24 mouse cellular contexts compared by ENCODE assay signal in the genomic region with DNA sequence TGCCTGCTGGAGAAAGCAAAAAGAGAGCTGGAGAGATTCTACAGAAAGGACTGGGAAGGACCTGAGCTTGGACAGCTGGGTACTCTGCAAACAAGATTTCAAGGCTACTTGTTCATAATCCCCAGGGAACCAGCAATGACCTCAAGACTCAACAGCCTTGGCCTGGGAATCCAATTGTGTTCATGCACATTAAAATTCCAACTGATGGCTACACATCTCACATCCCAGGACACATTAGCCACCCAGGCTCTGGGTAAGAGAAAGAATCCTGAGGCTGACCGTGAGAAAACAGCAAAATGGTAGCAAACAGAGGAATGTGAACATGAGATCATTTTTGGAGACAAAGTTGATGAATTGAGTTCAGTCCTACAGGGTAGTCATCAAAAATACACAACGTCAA. TPM values are rescaled to one million over a fixed set of nuclear protein-coding genes. Genes with fewer than 3 reads are reported as not detected.
DNase-seq lines count a peak whose midpoint lies in the region; ATAC-seq lines count a peak whose summit lies in the region.
"Had no signal": no experiment of that assay in that cellular context is flagged by ENCODE, and none has a peak within 500 bp of the region (broad histone marks: within the 10 kb centered on the region; RNA-seq: fewer than 3 reads in every experiment).

No protein-coding gene starts in this region.

- H3K27me3 ChIP-seq in midbrain, embryonic 11.5 days (ENCODE audit: control insufficient read depth, insufficient read depth, low read length): no peaks in the 10 kb centered on the region
- no peaks in the 10 kb centered on the region for H3K27me3 ChIP-seq in midbrain, embryonic 16.5 days (ENCODE audit: control insufficient read depth, insufficient read depth, low read depth, low read length)
- no peaks in the 10 kb centered on the region for H3K27me3 ChIP-seq in hindbrain, embryonic 13.5 days
- H3K27me3 ChIP-seq: intestine, embryonic 15.5 days; lung, embryonic 15.5 days; Patski had no signal

- peaks cover 71% of the 10 kb centered on the region for H3K4me1 ChIP-seq in midbrain, embryonic 11.5 days (ENCODE audit: control insufficient read depth, insufficient read depth, low read length)
- peaks cover 42% of the 10 kb centered on the region for H3K4me1 ChIP-seq in midbrain, embryonic 16.5 days (ENCODE audit: control insufficient read depth, insufficient read depth, low read length)
- peaks cover 79% of the 10 kb centered on the region for H3K4me1 ChIP-seq in hindbrain, embryonic 13.5 days (replicated peaks)

- H3K4me3 ChIP-seq in midbrain, embryonic 11.5 days (ENCODE audit: low read depth, low read length): no peak overlapping the region
- no peak overlapping the region for H3K4me3 ChIP-seq in midbrain, embryonic 16.5 days (ENCODE audit: low read depth, low read length)
- H3K4me3 ChIP-seq in hindbrain, embryonic 13.5 days: no peak overlapping the region
- H3K4me3 ChIP-seq: heart, embryonic 15.5 days; intestine, embryonic 15.5 days; limb, embryonic 15.5 days; lung, embryonic 15.5 days; megakaryocyte, embryonic 14.5 days had no signal

- H3K4me2 ChIP-seq in midbrain, embryonic 11.5 days: no peak overlapping the region
- H3K4me2 ChIP-seq in midbrain, embryonic 16.5 days (ENCODE audit: low read length): no peak overlapping the region
- no peak overlapping the region for H3K4me2 ChIP-seq in hindbrain, embryonic 13.5 days
- H3K4me2 ChIP-seq: heart, embryonic 15.5 days; intestine, embryonic 15.5 days; limb, embryonic 15.5 days; lung, embryonic 15.5 days had no signal

- no peak for ATAC-seq in midbrain, embryonic 11.5 days (ENCODE audit: low FRiP score)
- no peak for ATAC-seq in midbrain, embryonic 16.5 days
- no peak for ATAC-seq in hindbrain, embryonic 13.5 days (ENCODE audit: low FRiP score)
- ATAC-seq: intestine, embryonic 15.5 days; Patski had no signal

- no peaks in the 10 kb centered on the region for H3K9me3 ChIP-seq in midbrain, embryonic 11.5 days (ENCODE audit: control insufficient read depth, low read length)
- no peaks in the 10 kb centered on the region for H3K9me3 ChIP-seq in midbrain, embryonic 16.5 days (replicated peaks; ENCODE audit: control insufficient read depth, low read length, poor library complexity, severe bottlenecking)
- H3K9me3 ChIP-seq in hindbrain, embryonic 13.5 days: no peaks in the 10 kb centered on the region
- H3K9me3 ChIP-seq: heart, embryonic 15.5 days; intestine, embryonic 15.5 days; limb, embryonic 15.5 days; lung, embryonic 15.5 days; megakaryocyte, embryonic 14.5 days had no signal

- DNase-seq in gastrocnemius, postnatal 25 days: peak; percentile 5
- DNase-seq in gastrocnemius, postnatal 4 days (ENCODE audit: low spot score in 2 of 2): no peak
- DNase-seq in midbrain, embryonic 11.5 days (ENCODE audit: low spot score, missing footprints): peak; percentile 80
- peak; percentile 64 for DNase-seq in skeletal muscle tissue, adult 2 months (ENCODE audit: low read depth, low spot score)
- no peak for DNase-seq in right cerebral cortex, postnatal 10 days (ENCODE audit: low spot score in 2 of 2)
- DNase-seq: adrenal gland, adult 2 months; cerebellum, adult 11 months; cerebellum, adult 9-11 months; heart, postnatal 4 days; kidney, adult 8-10 months; kidney, postnatal 10 days; left cerebral cortex, postnatal 4 days; lung, postnatal 36 days; thymus, adult 2 months had no signal

- H3K36me3 ChIP-seq in midbrain, embryonic 11.5 days (ENCODE audit: control insufficient read depth, insufficient read depth, low read length): peaks cover 16% of the 10 kb centered on the region
- H3K36me3 ChIP-seq in midbrain, embryonic 16.5 days (ENCODE audit: control insufficient read depth, insufficient read depth, low read length): peaks cover 10% of the 10 kb centered on the region
- peaks cover 12% of the 10 kb centered on the region for H3K36me3 ChIP-seq in hindbrain, embryonic 13.5 days
- H3K36me3 ChIP-seq: heart, embryonic 15.5 days had no signal

- no peak overlapping the region for H3K9ac ChIP-seq in midbrain, embryonic 11.5 days (ENCODE audit: low read length)
- no peak overlapping the region for H3K9ac ChIP-seq in midbrain, embryonic 16.5 days (ENCODE audit: low read depth, low read length)
- H3K9ac ChIP-seq in hindbrain, embryonic 13.5 days: no peak overlapping the region
- H3K9ac ChIP-seq: heart, embryonic 15.5 days; intestine, embryonic 15.5 days; limb, embryonic 15.5 days; liver, embryonic 14.5 days; lung, embryonic 15.5 days had no signal

- H3K27ac ChIP-seq in midbrain, embryonic 11.5 days (ENCODE audit: low read depth, low read length): no peak overlapping the region; the same call in 1 of the 2 replicates
- no peak overlapping the region for H3K27ac ChIP-seq in midbrain, embryonic 16.5 days (ENCODE audit: low read length)
- H3K27ac ChIP-seq in hindbrain, embryonic 13.5 days: peak overlapping the region; percentile 97
- H3K27ac ChIP-seq: heart, embryonic 15.5 days; intestine, embryonic 15.5 days; limb, embryonic 15.5 days; liver, embryonic 14.5 days; lung, embryonic 15.5 days; stomach, postnatal 0 days had no signal

- 69% methylated on average over 2 of the region's 2 CpGs for WGBS in midbrain, embryonic 11.5 days
- WGBS in midbrain, embryonic 16.5 days: 68% methylated on average over 2 of the region's 2 CpGs
- WGBS in hindbrain, embryonic 13.5 days: 54% methylated on average over 2 of the region's 2 CpGs

RNA-seq across cellular contexts. Expression of gene Dtx4, which starts 5.0 kb away (rescaled TPM):
- 1 to 10 TPM; 6.2 to 6.7 TPM for total RNA-seq in gastrocnemius, postnatal 25 days (2021)
- 10 to 100 TPM; 33.2 to 37.5 TPM for total RNA-seq in gastrocnemius, postnatal 4 days (2021)
- polyA plus RNA-seq in midbrain, embryonic 11.5 days (2014; fragmentation: Nextera tagmentation; extraction: Ambion mirVana): 62.0 and 64.3 TPM in 2 replicates
- polyA plus RNA-seq in midbrain, embryonic 16.5 days (2015; fragmentation: Nextera tagmentation; extraction: Ambion mirVana): 38.6 and 39.3 TPM in 2 replicates
- 34.8 and 36.8 TPM in 2 replicates for polyA plus RNA-seq in hindbrain, embryonic 13.5 days (2015; fragmentation: Nextera tagmentation; extraction: Ambion mirVana)

RNA-seq across cellular contexts. Expression of gene Mpeg1, which starts 35.7 kb away (rescaled TPM):
- under 1 TPM; 0.74 to 0.88 TPM for total RNA-seq in gastrocnemius, postnatal 25 days (2021)
- 1 to 10 TPM; 3.7 to 3.9 TPM for total RNA-seq in gastrocnemius, postnatal 4 days (2021)
- polyA plus RNA-seq in midbrain, embryonic 11.5 days (2014; fragmentation: Nextera tagmentation; extraction: Ambion mirVana): 0.90 and 1.1 TPM in 2 replicates
- polyA plus RNA-seq in midbrain, embryonic 16.5 days (2015; fragmentation: Nextera tagmentation; extraction: Ambion mirVana): 0.69 and 0.71 TPM in 2 replicates
- 0.47 and 0.78 TPM in 2 replicates for polyA plus RNA-seq in hindbrain, embryonic 13.5 days (2015; fragmentation: Nextera tagmentation; extraction: Ambion mirVana)

RNA-seq across cellular contexts. Expression of gene Fam111a, which starts 49.3 kb away (rescaled TPM):
- total RNA-seq in gastrocnemius, postnatal 25 days (2021): 1 to 10 TPM; 2.5 to 3.9 TPM
- total RNA-seq in gastrocnemius, postnatal 4 days (2021): 10 to 100 TPM; 21.3 to 21.5 TPM
- 27.4 and 31.1 TPM in 2 replicates for polyA plus RNA-seq in midbrain, embryonic 11.5 days (2014; fragmentation: Nextera tagmentation; extraction: Ambion mirVana)
- polyA plus RNA-seq in midbrain, embryonic 16.5 days (2015; fragmentation: Nextera tagmentation; extraction: Ambion mirVana): 5.3 and 6.5 TPM in 2 replicates
- 7.8 and 8.0 TPM in 2 replicates for polyA plus RNA-seq in hindbrain, embryonic 13.5 days (2015; fragmentation: Nextera tagmentation; extraction: Ambion mirVana)

Comparison
In these comparisons a context has a peak if more than half of its experiments do, and no peak if none do; other contexts are left out.
1. DNase-seq: peak in gastrocnemius, postnatal 25 days (single experiment), midbrain, embryonic 11.5 days (single experiment) and skeletal muscle tissue, adult 2 months (single experiment); none in gastrocnemius, postnatal 4 days (0 of 2) and right cerebral cortex, postnatal 10 days (0 of 2).